Mouse (Mus musculus): ENCODE data around the gene Ttc24. TPM values are rescaled to one million over a fixed set of nuclear protein-coding genes. Genes with fewer than 3 reads are reported as not detected.

Ttc24 gene
- polyA plus RNA-seq, 1 experiment from 2014 or later = not detected

- no peak for ATAC-seq (ENCODE audit: insufficient number of reproducible peaks, insufficient read depth, low FRiP score, low read depth)
- H3K4me2 ChIP-seq (replicated peaks; ENCODE audit: low read depth, low read length) = no peak overlapping the region
Measured at GRCm38 (mm10) chr3:88106126-88106525, 28.0 kb upstream of the Ttc24 start.

GRCm38 (mm10) chr3:88102611-88103010 lies 24.5 kb upstream of the Ttc24 start:
- Histone ChIP-seq H3K9ac (replicated peaks; ENCODE audit: low read depth, low read length) (no peak overlapping the region), H3K36me3 (ENCODE audit: control insufficient read depth, insufficient read depth, low read length) (peaks cover 61% of the 10 kb centered on the region), H3K4me2 (replicated peaks; ENCODE audit: low read depth, low read length) (no peak overlapping the region), H3K9me3 (ENCODE audit: control insufficient read depth, low read depth, low read length) (no peaks in the 10 kb centered on the region), H3K27ac (ENCODE audit: low read length) (no peak overlapping the region), H3K4me3 (ENCODE audit: low read depth, low read length) (no peak overlapping the region), H3K27me3 (ENCODE audit: control insufficient read depth, insufficient read depth, low read length) (no peaks in the 10 kb centered on the region), H3K4me1 (ENCODE audit: control insufficient read depth, insufficient read depth, low read length) (no peaks in the 10 kb centered on the region)
- no peak for ATAC-seq (ENCODE audit: insufficient number of reproducible peaks, insufficient read depth, low FRiP score, low read depth)
- WGBS = 74% methylated on average over 6 of the region's 6 CpGs

More at GRCm38 (mm10) chr3:88106126-88106525, 28.0 kb upstream of the Ttc24 start:
- Histone ChIP-seq H3K9ac (replicated peaks; ENCODE audit: low read depth, low read length) (no peak overlapping the region), H3K36me3 (ENCODE audit: control insufficient read depth, insufficient read depth, low read length) (peaks cover 64% of the 10 kb centered on the region), H3K4me3 (ENCODE audit: low read depth, low read length) (no peak overlapping the region), H3K27ac (ENCODE audit: low read length) (no peak overlapping the region), H3K9me3 (ENCODE audit: control insufficient read depth, low read depth, low read length) (no peaks in the 10 kb centered on the region), H3K4me1 (ENCODE audit: control insufficient read depth, insufficient read depth, low read length) (no peaks in the 10 kb centered on the region), H3K27me3 (ENCODE audit: control insufficient read depth, insufficient read depth, low read length) (no peaks in the 10 kb centered on the region)
- WGBS = 81% methylated on average over 4 of the region's 4 CpGs

- ATAC-seq (ENCODE audit: insufficient number of reproducible peaks, insufficient read depth, low FRiP score, low read depth) = no peak
- Histone ChIP-seq H3K9ac (replicated peaks; ENCODE audit: low read depth, low read length) (no peak overlapping the region), H3K4me3 (ENCODE audit: low read depth, low read length) (no peak overlapping the region), H3K4me2 (replicated peaks; ENCODE audit: low read depth, low read length) (no peak overlapping the region), H3K9me3 (ENCODE audit: control insufficient read depth, low read depth, low read length) (no peaks in the 10 kb centered on the region), H3K36me3 (ENCODE audit: control insufficient read depth, insufficient read depth, low read length) (peaks cover 61% of the 10 kb centered on the region), H3K27me3 (ENCODE audit: control insufficient read depth, insufficient read depth, low read length) (no peaks in the 10 kb centered on the region), H3K4me1 (ENCODE audit: control insufficient read depth, insufficient read depth, low read length) (no peaks in the 10 kb centered on the region), H3K27ac (ENCODE audit: low read length) (no peak overlapping the region)
- 84% methylated on average over 6 of the region's 6 CpGs for WGBS
Measured at GRCm38 (mm10) chr3:88102196-88102595, 24.1 kb upstream of the Ttc24 start.

- H3K27ac ChIP-seq (ENCODE audit: low read length) = no peak overlapping the region
- peaks cover 61% of the 10 kb centered on the region for H3K36me3 ChIP-seq (ENCODE audit: control insufficient read depth, insufficient read depth, low read length)
- H3K4me2 ChIP-seq (replicated peaks; ENCODE audit: low read depth, low read length) = no peak overlapping the region
- no peaks in the 10 kb centered on the region for H3K27me3 ChIP-seq (ENCODE audit: control insufficient read depth, insufficient read depth, low read length)
- no peak for ATAC-seq (ENCODE audit: insufficient number of reproducible peaks, insufficient read depth, low FRiP score, low read depth)
- H3K9me3 ChIP-seq (ENCODE audit: control insufficient read depth, low read depth, low read length) = no peaks in the 10 kb centered on the region
- H3K4me3 ChIP-seq (ENCODE audit: low read depth, low read length) = no peak overlapping the region
- no peak overlapping the region for H3K9ac ChIP-seq (replicated peaks; ENCODE audit: low read depth, low read length)
- 86% methylated on average over 7 of the region's 7 CpGs for WGBS
- no peaks in the 10 kb centered on the region for H3K4me1 ChIP-seq (ENCODE audit: control insufficient read depth, insufficient read depth, low read length)
Measured at GRCm38 (mm10) chr3:88101736-88102135, 23.6 kb upstream of the Ttc24 start.

- 79% methylated on average over 3 of the region's 3 CpGs for WGBS
- H3K4me2 ChIP-seq (replicated peaks; ENCODE audit: low read depth, low read length) = no peak overlapping the region
- H3K27me3 ChIP-seq (ENCODE audit: control insufficient read depth, insufficient read depth, low read length) = no peaks in the 10 kb centered on the region
- H3K9me3 ChIP-seq (ENCODE audit: control insufficient read depth, low read depth, low read length) = no peaks in the 10 kb centered on the region
- H3K27ac ChIP-seq (ENCODE audit: low read length) = no peak overlapping the region
- ATAC-seq (ENCODE audit: insufficient number of reproducible peaks, insufficient read depth, low FRiP score, low read depth) = no peak
- H3K4me1 ChIP-seq (ENCODE audit: control insufficient read depth, insufficient read depth, low read length) = no peaks in the 10 kb centered on the region
- no peak overlapping the region for H3K4me3 ChIP-seq (ENCODE audit: low read depth, low read length)
- no peak overlapping the region for H3K9ac ChIP-seq (replicated peaks; ENCODE audit: low read depth, low read length)
- peaks cover 61% of the 10 kb centered on the region for H3K36me3 ChIP-seq (ENCODE audit: control insufficient read depth, insufficient read depth, low read length)
Measured at GRCm38 (mm10) chr3:88100251-88100650, 22.1 kb upstream of the Ttc24 start.

GRCm38 (mm10) chr3:88097666-88098065 lies 19.6 kb upstream of the Ttc24 start:
- Histone ChIP-seq H3K27ac (ENCODE audit: low read length) (no peak overlapping the region), H3K4me2 (replicated peaks; ENCODE audit: low read depth, low read length) (no peak overlapping the region), H3K4me3 (ENCODE audit: low read depth, low read length) (no peak overlapping the region), H3K9ac (replicated peaks; ENCODE audit: low read depth, low read length) (no peak overlapping the region), H3K4me1 (ENCODE audit: control insufficient read depth, insufficient read depth, low read length) (no peaks in the 10 kb centered on the region), H3K36me3 (ENCODE audit: control insufficient read depth, insufficient read depth, low read length) (peaks cover 54% of the 10 kb centered on the region), H3K27me3 (ENCODE audit: control insufficient read depth, insufficient read depth, low read length) (no peaks in the 10 kb centered on the region), H3K9me3 (ENCODE audit: control insufficient read depth, low read depth, low read length) (no peaks in the 10 kb centered on the region)
- WGBS = 85% methylated on average over 6 of the region's 6 CpGs
- ATAC-seq (ENCODE audit: insufficient number of reproducible peaks, insufficient read depth, low FRiP score, low read depth) = no peak

GRCm38 (mm10) chr3:88094126-88094525 lies 16.0 kb upstream of the Ttc24 start:
- WGBS = 93% methylated on average over 5 of the region's 5 CpGs
- H3K4me3 ChIP-seq (ENCODE audit: low read depth, low read length) = no peak overlapping the region
- H3K36me3 ChIP-seq (ENCODE audit: control insufficient read depth, insufficient read depth, low read length) = peaks cover 61% of the 10 kb centered on the region
- no peaks in the 10 kb centered on the region for H3K27me3 ChIP-seq (ENCODE audit: control insufficient read depth, insufficient read depth, low read length)
- H3K4me1 ChIP-seq (ENCODE audit: control insufficient read depth, insufficient read depth, low read length) = no peaks in the 10 kb centered on the region
- H3K9ac ChIP-seq (replicated peaks; ENCODE audit: low read depth, low read length) = no peak overlapping the region
- H3K9me3 ChIP-seq (ENCODE audit: control insufficient read depth, low read depth, low read length) = no peaks in the 10 kb centered on the region
- no peak overlapping the region for H3K27ac ChIP-seq (ENCODE audit: low read length)
- no peak overlapping the region for H3K4me2 ChIP-seq (replicated peaks; ENCODE audit: low read depth, low read length)
- ATAC-seq (ENCODE audit: insufficient number of reproducible peaks, insufficient read depth, low FRiP score, low read depth) = no peak

GRCm38 (mm10) chr3:88090616-88091015 lies 12.5 kb upstream of the Ttc24 start:
- Histone ChIP-seq H3K27me3 (ENCODE audit: control insufficient read depth, insufficient read depth, low read length) (no peaks in the 10 kb centered on the region), H3K4me3 (ENCODE audit: low read depth, low read length) (no peak overlapping the region), H3K9me3 (ENCODE audit: control insufficient read depth, low read depth, low read length) (no peaks in the 10 kb centered on the region), H3K27ac (ENCODE audit: low read length) (no peak overlapping the region), H3K36me3 (ENCODE audit: control insufficient read depth, insufficient read depth, low read length) (peaks cover 64% of the 10 kb centered on the region), H3K9ac (replicated peaks; ENCODE audit: low read depth, low read length) (no peak overlapping the region), H3K4me2 (replicated peaks; ENCODE audit: low read depth, low read length) (no peak overlapping the region), H3K4me1 (ENCODE audit: control insufficient read depth, insufficient read depth, low read length) (no peaks in the 10 kb centered on the region)
- no peak for ATAC-seq (ENCODE audit: insufficient number of reproducible peaks, insufficient read depth, low FRiP score, low read depth)
- WGBS = 94% methylated on average over 6 of the region's 6 CpGs

GRCm38 (mm10) chr3:88090106-88090505 lies 12.0 kb upstream of the Ttc24 start:
- H3K9ac ChIP-seq (replicated peaks; ENCODE audit: low read depth, low read length) = no peak overlapping the region
- no peak overlapping the region for H3K4me2 ChIP-seq (replicated peaks; ENCODE audit: low read depth, low read length)
- H3K27me3 ChIP-seq (ENCODE audit: control insufficient read depth, insufficient read depth, low read length) = no peaks in the 10 kb centered on the region
- H3K27ac ChIP-seq (ENCODE audit: low read length) = no peak overlapping the region
- no peak for ATAC-seq (ENCODE audit: insufficient number of reproducible peaks, insufficient read depth, low FRiP score, low read depth)
- no peaks in the 10 kb centered on the region for H3K4me1 ChIP-seq (ENCODE audit: control insufficient read depth, insufficient read depth, low read length)
- peaks cover 60% of the 10 kb centered on the region for H3K36me3 ChIP-seq (ENCODE audit: control insufficient read depth, insufficient read depth, low read length)
- no peak overlapping the region for H3K4me3 ChIP-seq (ENCODE audit: low read depth, low read length)
- no peaks in the 10 kb centered on the region for H3K9me3 ChIP-seq (ENCODE audit: control insufficient read depth, low read depth, low read length)
- WGBS = 91% methylated on average over 7 of the region's 7 CpGs
